ENCODE assay signal across 9 mouse cellular contexts in genomic region chr9:17987606-17988005, GRCm38 (mm10).
DNase-seq lines count a peak whose midpoint lies in the region; ATAC-seq and TF ChIP-seq lines count a peak whose summit lies in the region.
"Had no signal": no experiment of that assay in that cellular context is flagged by ENCODE, and none has a peak within 500 bp of the region (broad histone marks: within the 10 kb centered on the region; RNA-seq: fewer than 3 reads in every experiment).

No protein-coding gene starts in this region.

- no peak for ATAC-seq in midbrain, postnatal 0 days (ENCODE audit: low FRiP score)
- ATAC-seq in midbrain, embryonic 13.5 days, result no peak
- ATAC-seq in erythroblast, adult 5-6 weeks (replicated peaks; ENCODE audit: low FRiP score, poor library complexity, severe bottlenecking), result peak; percentile 83
- ATAC-seq in neutrophil, adult 5-6 weeks (ENCODE audit: extremely low read depth, insufficient number of reproducible peaks, low FRiP score, poor library complexity, severe bottlenecking), result peak; percentile 69; the same call in 1 of the 2 replicates

- no peaks in the 10 kb centered on the region for H3K36me3 ChIP-seq in midbrain, postnatal 0 days (ENCODE audit: insufficient read depth, low read length)
- H3K36me3 ChIP-seq in midbrain, embryonic 13.5 days, result no peaks in the 10 kb centered on the region
- H3K36me3 ChIP-seq: limb, embryonic 12.5 days had no signal

- no peak for TF ChIP-seq CTCF in midbrain, postnatal 0 days (IDR thresholded peaks at IDR 0.05)

- no peak overlapping the region for H3K4me2 ChIP-seq in midbrain, postnatal 0 days (ENCODE audit: low read depth, low read length, poor library complexity, severe bottlenecking)
- no peak overlapping the region for H3K4me2 ChIP-seq in midbrain, embryonic 13.5 days (replicated peaks)
- H3K4me2 ChIP-seq: limb, embryonic 12.5 days had no signal

- no peak overlapping the region for H3K27ac ChIP-seq in midbrain, postnatal 0 days (ENCODE audit: low read depth, low read length)
- H3K27ac ChIP-seq in midbrain, embryonic 13.5 days, result no peak overlapping the region
- H3K27ac ChIP-seq: limb, embryonic 12.5 days had no signal

- no peak overlapping the region for H3K4me3 ChIP-seq in midbrain, postnatal 0 days (ENCODE audit: low read depth, low read length)
- H3K4me3 ChIP-seq in midbrain, embryonic 13.5 days (replicated peaks), result no peak overlapping the region
- H3K4me3 ChIP-seq: limb, embryonic 12.5 days had no signal

- no peak overlapping the region for H3K9ac ChIP-seq in midbrain, postnatal 0 days (replicated peaks; ENCODE audit: low read length, poor library complexity, severe bottlenecking)
- H3K9ac ChIP-seq in midbrain, embryonic 13.5 days (replicated peaks), result no peak overlapping the region
- H3K9ac ChIP-seq: limb, embryonic 12.5 days had no signal

- DNase-seq in gastrocnemius, adult 18-20 months (ENCODE audit: low spot score), result peak; percentile 7
- no peak for DNase-seq in gastrocnemius, adult 8-10 months (ENCODE audit: low spot score in 2 of 2)
- peak; percentile 5 for DNase-seq in midbrain, postnatal 0 days (ENCODE audit: low spot score)
- peak; percentile 59 for DNase-seq in NIH3T3 (ENCODE audit: low read depth)
- no peak for DNase-seq in left cerebral cortex, adult 11 months (ENCODE audit: low spot score)

- no peaks in the 10 kb centered on the region for H3K4me1 ChIP-seq in midbrain, postnatal 0 days (ENCODE audit: insufficient read depth, low read length)
- H3K4me1 ChIP-seq in midbrain, embryonic 13.5 days (replicated peaks), result no peaks in the 10 kb centered on the region
- H3K4me1 ChIP-seq: limb, embryonic 12.5 days had no signal

- no peaks in the 10 kb centered on the region for H3K9me3 ChIP-seq in midbrain, postnatal 0 days (ENCODE audit: low read length)
- H3K9me3 ChIP-seq in midbrain, embryonic 13.5 days, result no peaks in the 10 kb centered on the region
- H3K9me3 ChIP-seq: limb, embryonic 12.5 days had no signal

- 92% methylated on average over 5 of the region's 5 CpGs for WGBS in midbrain, postnatal 0 days
- WGBS in midbrain, embryonic 13.5 days, result 84% methylated on average over 5 of the region's 5 CpGs

- H3K27me3 ChIP-seq in midbrain, postnatal 0 days (ENCODE audit: insufficient read depth, low read length), result no peaks in the 10 kb centered on the region
- H3K27me3 ChIP-seq in midbrain, embryonic 13.5 days, result no peaks in the 10 kb centered on the region
- H3K27me3 ChIP-seq: limb, embryonic 12.5 days had no signal

Comparison
In these comparisons a context has a peak if more than half of its experiments do, and no peak if none do; other contexts are left out.
1. DNase-seq: peak in gastrocnemius, adult 18-20 months (single experiment), midbrain, postnatal 0 days (single experiment) and NIH3T3 (single experiment); none in gastrocnemius, adult 8-10 months (0 of 2) and left cerebral cortex, adult 11 months (single experiment).
2. ATAC-seq: peak in erythroblast, adult 5-6 weeks (single experiment) and neutrophil, adult 5-6 weeks (single experiment); none in midbrain, postnatal 0 days (single experiment) and midbrain, embryonic 13.5 days (single experiment).